Mouse (Mus musculus): ENCODE data around the gene Mrc1. TPM values are rescaled to one million over a fixed set of nuclear protein-coding genes. Genes with fewer than 3 reads are reported as not detected.

Gene Mrc1
- polyA plus RNA-seq, 1 experiment from 2014 or later = 4.6 TPM

- Histone ChIP-seq H3K27me3 (replicated peaks; ENCODE audit: control insufficient read depth, insufficient read depth, low read length) (no peaks in the 10 kb centered on the region), H3K9me3 (ENCODE audit: control insufficient read depth, low read length) (no peaks in the 10 kb centered on the region), H3K9ac (ENCODE audit: low read depth, low read length) (no peak overlapping the region), H3K27ac (ENCODE audit: low read length) (no peak overlapping the region), H3K4me1 (ENCODE audit: control insufficient read depth, insufficient read depth, low read length) (no peaks in the 10 kb centered on the region), H3K4me3 (ENCODE audit: low read length) (no peak overlapping the region), H3K4me2 (ENCODE audit: low read depth, low read length) (no peak overlapping the region), H3K36me3 (ENCODE audit: control insufficient read depth, insufficient read depth, low read length) (no peaks in the 10 kb centered on the region)
- 69% methylated on average over 1 of the region's 1 CpGs for WGBS
- ATAC-seq = no peak
Observed at GRCm38 (mm10) chr2:14269160-14269559, 40.0 kb downstream of the Mrc1 start.

GRCm38 (mm10) chr2:14272088-14272487 lies 42.9 kb downstream of the Mrc1 start:
- H3K9ac ChIP-seq (ENCODE audit: low read depth, low read length) = no peak overlapping the region
- H3K27me3 ChIP-seq (replicated peaks; ENCODE audit: control insufficient read depth, insufficient read depth, low read length) = no peaks in the 10 kb centered on the region
- H3K4me1 ChIP-seq (ENCODE audit: control insufficient read depth, insufficient read depth, low read length) = peaks cover 2% of the 10 kb centered on the region
- no peak overlapping the region for H3K4me2 ChIP-seq (ENCODE audit: low read depth, low read length)
- no peaks in the 10 kb centered on the region for H3K9me3 ChIP-seq (ENCODE audit: control insufficient read depth, low read length)
- H3K27ac ChIP-seq (ENCODE audit: low read length) = no peak overlapping the region
- no peak overlapping the region for H3K4me3 ChIP-seq (ENCODE audit: low read length)
- no peaks in the 10 kb centered on the region for H3K36me3 ChIP-seq (ENCODE audit: control insufficient read depth, insufficient read depth, low read length)
- ATAC-seq = no peak
- WGBS = 88% methylated on average over 1 of the region's 1 CpGs

GRCm38 (mm10) chr2:14275796-14276195 lies 46.6 kb downstream of the Mrc1 start:
- WGBS = 86% methylated on average over 5 of the region's 5 CpGs
- Histone ChIP-seq H3K4me1 (ENCODE audit: control insufficient read depth, insufficient read depth, low read length) (peaks cover 5% of the 10 kb centered on the region), H3K9ac (ENCODE audit: low read depth, low read length) (no peak overlapping the region), H3K27ac (ENCODE audit: low read length) (no peak overlapping the region), H3K4me3 (ENCODE audit: low read length) (no peak overlapping the region), H3K36me3 (ENCODE audit: control insufficient read depth, insufficient read depth, low read length) (no peaks in the 10 kb centered on the region), H3K4me2 (ENCODE audit: low read depth, low read length) (no peak overlapping the region), H3K27me3 (replicated peaks; ENCODE audit: control insufficient read depth, insufficient read depth, low read length) (no peaks in the 10 kb centered on the region), H3K9me3 (ENCODE audit: control insufficient read depth, low read length) (no peaks in the 10 kb centered on the region)
- ATAC-seq = no peak

- peak; percentile 95 for ATAC-seq
- no peaks in the 10 kb centered on the region for H3K36me3 ChIP-seq (ENCODE audit: control insufficient read depth, insufficient read depth, low read length)
- no peaks in the 10 kb centered on the region for H3K27me3 ChIP-seq (replicated peaks; ENCODE audit: control insufficient read depth, insufficient read depth, low read length)
- H3K4me3 ChIP-seq (ENCODE audit: low read length) = no peak overlapping the region
- H3K9me3 ChIP-seq (ENCODE audit: control insufficient read depth, low read length) = no peaks in the 10 kb centered on the region
- H3K4me2 ChIP-seq (ENCODE audit: low read depth, low read length) = no peak overlapping the region
- 26% methylated on average over 2 of the region's 2 CpGs for WGBS
- no peak overlapping the region for H3K9ac ChIP-seq (ENCODE audit: low read depth, low read length)
- no peak overlapping the region for H3K27ac ChIP-seq (ENCODE audit: low read length)
- H3K4me1 ChIP-seq (ENCODE audit: control insufficient read depth, insufficient read depth, low read length) = peaks cover 5% of the 10 kb centered on the region
Observed at GRCm38 (mm10) chr2:14279256-14279655, 50.1 kb downstream of the Mrc1 start.

GRCm38 (mm10) chr2:14279795-14280194 lies 50.6 kb downstream of the Mrc1 start:
- ATAC-seq = peak; percentile 70
- Histone ChIP-seq H3K4me3 (ENCODE audit: low read length) (no peak overlapping the region), H3K4me1 (ENCODE audit: control insufficient read depth, insufficient read depth, low read length) (peaks cover 5% of the 10 kb centered on the region), H3K4me2 (ENCODE audit: low read depth, low read length) (no peak overlapping the region), H3K36me3 (ENCODE audit: control insufficient read depth, insufficient read depth, low read length) (no peaks in the 10 kb centered on the region), H3K27ac (ENCODE audit: low read length) (peak overlapping the region; percentile 33; the same call in 1 of the 2 replicates), H3K27me3 (replicated peaks; ENCODE audit: control insufficient read depth, insufficient read depth, low read length) (no peaks in the 10 kb centered on the region), H3K9me3 (ENCODE audit: control insufficient read depth, low read length) (no peaks in the 10 kb centered on the region), H3K9ac (ENCODE audit: low read depth, low read length) (no peak overlapping the region)
- WGBS = 64% methylated on average over 6 of the region's 6 CpGs

GRCm38 (mm10) chr2:14295334-14295733 lies 66.1 kb downstream of the Mrc1 start:
- H3K4me3 ChIP-seq (ENCODE audit: low read length) = no peak overlapping the region
- no peak overlapping the region for H3K27ac ChIP-seq (ENCODE audit: low read length)
- no peaks in the 10 kb centered on the region for H3K9me3 ChIP-seq (ENCODE audit: control insufficient read depth, low read length)
- ATAC-seq = peak; percentile 71
- H3K27me3 ChIP-seq (replicated peaks; ENCODE audit: control insufficient read depth, insufficient read depth, low read length) = no peaks in the 10 kb centered on the region
- H3K9ac ChIP-seq (ENCODE audit: low read depth, low read length) = no peak overlapping the region
- WGBS = 37% methylated on average over 5 of the region's 5 CpGs
- no peaks in the 10 kb centered on the region for H3K4me1 ChIP-seq (ENCODE audit: control insufficient read depth, insufficient read depth, low read length)
- no peaks in the 10 kb centered on the region for H3K36me3 ChIP-seq (ENCODE audit: control insufficient read depth, insufficient read depth, low read length)
- H3K4me2 ChIP-seq (ENCODE audit: low read depth, low read length) = no peak overlapping the region

GRCm38 (mm10) chr2:14312505-14313380 lies 83.6 kb downstream of the Mrc1 start:
- H3K4me3 ChIP-seq (ENCODE audit: low read length) = no peak overlapping the region
- H3K27me3 ChIP-seq (replicated peaks; ENCODE audit: control insufficient read depth, insufficient read depth, low read length) = no peaks in the 10 kb centered on the region
- no peaks in the 10 kb centered on the region for H3K4me1 ChIP-seq (ENCODE audit: control insufficient read depth, insufficient read depth, low read length)
- H3K9ac ChIP-seq (ENCODE audit: low read depth, low read length) = no peak overlapping the region
- H3K36me3 ChIP-seq (ENCODE audit: control insufficient read depth, insufficient read depth, low read length) = no peaks in the 10 kb centered on the region
- H3K4me2 ChIP-seq (ENCODE audit: low read depth, low read length) = no peak overlapping the region
- no peaks in the 10 kb centered on the region for H3K9me3 ChIP-seq (ENCODE audit: control insufficient read depth, low read length)
- no peak for ATAC-seq
- WGBS = 75% methylated on average over 4 of the region's 4 CpGs
- H3K27ac ChIP-seq (ENCODE audit: low read length) = no peak overlapping the region

- Histone ChIP-seq H3K4me3 (ENCODE audit: low read length) (no peak overlapping the region), H3K27me3 (replicated peaks; ENCODE audit: control insufficient read depth, insufficient read depth, low read length) (no peaks in the 10 kb centered on the region), H3K9me3 (ENCODE audit: control insufficient read depth, low read length) (no peaks in the 10 kb centered on the region), H3K4me1 (ENCODE audit: control insufficient read depth, insufficient read depth, low read length) (no peaks in the 10 kb centered on the region), H3K36me3 (ENCODE audit: control insufficient read depth, insufficient read depth, low read length) (no peaks in the 10 kb centered on the region), H3K27ac (ENCODE audit: low read length) (no peak overlapping the region), H3K4me2 (ENCODE audit: low read depth, low read length) (no peak overlapping the region), H3K9ac (ENCODE audit: low read depth, low read length) (no peak overlapping the region)
- no peak for ATAC-seq
- 57% methylated on average over 3 of the region's 3 CpGs for WGBS
Observed at GRCm38 (mm10) chr2:14315113-14315512, 85.9 kb downstream of the Mrc1 start.

- 55% methylated on average over 14 of the region's 14 CpGs for WGBS
- peak; percentile 68 for ATAC-seq
Observed at GRCm38 (mm10) chr2:14341652-14342308, 112.6 kb downstream of the Mrc1 start.

More at GRCm38 (mm10) chr2:14341652-14342308, 112.6 kb downstream of the Mrc1 start:
- H3K27me3 ChIP-seq (replicated peaks; ENCODE audit: control insufficient read depth, insufficient read depth, low read length) = no peaks in the 10 kb centered on the region
- H3K4me1 ChIP-seq (ENCODE audit: control insufficient read depth, insufficient read depth, low read length) = no peaks in the 10 kb centered on the region
- peak overlapping the region; percentile 2; the same call in 1 of the 2 replicates for H3K4me2 ChIP-seq (ENCODE audit: low read depth, low read length)
- no peak overlapping the region for H3K4me3 ChIP-seq (ENCODE audit: low read length)
- no peak overlapping the region for H3K9ac ChIP-seq (ENCODE audit: low read depth, low read length)
- H3K36me3 ChIP-seq (ENCODE audit: control insufficient read depth, insufficient read depth, low read length) = no peaks in the 10 kb centered on the region
- no peak overlapping the region; the same call in 1 of the 2 replicates for H3K27ac ChIP-seq (ENCODE audit: low read length)
- H3K9me3 ChIP-seq (ENCODE audit: control insufficient read depth, low read length) = no peaks in the 10 kb centered on the region
